Mouse (Mus musculus) heart, adult 2 months (tissue): ENCODE results near the gene Cacna1b.

Source experiments
- CTCF ChIP-seq: fragments of 200-600 bp; IDR thresholded peaks from 2 replicates; pipeline ENCODE4 v1.8.1; 2022; ENCODE audit warnings: antibody characterized with exemption, mild to moderate bottlenecking, moderate library complexity
- POLR2A ChIP-seq: fragments of 200-500 bp; IDR thresholded peaks from 2 replicates; pipeline ENCODE4 v1.6.1; 2011; ENCODE audit warnings: mild to moderate bottlenecking, low read depth, low read length, control low read depth; ENCODE audit not compliant: insufficient read depth

DNA sequence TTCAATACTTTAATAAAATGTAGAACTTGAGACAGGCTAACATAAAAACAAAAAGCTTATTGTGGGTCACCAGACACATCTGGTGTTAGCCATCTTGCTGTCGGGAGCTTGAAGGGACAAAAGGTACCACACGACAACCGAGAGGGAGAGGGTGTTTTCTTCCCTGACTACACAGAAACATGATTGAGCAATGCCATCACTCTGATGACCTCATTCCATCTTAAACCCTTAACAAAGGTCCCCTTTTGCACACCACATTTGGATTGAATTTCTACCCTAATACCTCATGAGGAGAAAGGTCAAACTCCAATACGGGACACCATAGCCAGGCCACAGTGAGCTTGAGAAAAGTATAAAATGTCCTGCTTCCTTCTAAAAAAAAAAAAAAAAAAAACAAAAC lies 24.3 kb upstream of the Cacna1b start:
- TF ChIP-seq POLR2A (no peak), CTCF (no peak)
